Mouse (Mus musculus) ES-CJ7 (cell line): ENCODE results near the gene Sec1.
"Not testable (repeated sequence)": the region's sequence is repeated elsewhere in the genome, so short reads cannot be mapped to it uniquely, and the experiment has no call there.

Source experiments
- DNase-seq: peaks from one replicate; pipeline ENCODE4 v3.0.0; 2011; ENCODE audit warnings: low read depth, low spot score

Gene Sec1

DNA sequence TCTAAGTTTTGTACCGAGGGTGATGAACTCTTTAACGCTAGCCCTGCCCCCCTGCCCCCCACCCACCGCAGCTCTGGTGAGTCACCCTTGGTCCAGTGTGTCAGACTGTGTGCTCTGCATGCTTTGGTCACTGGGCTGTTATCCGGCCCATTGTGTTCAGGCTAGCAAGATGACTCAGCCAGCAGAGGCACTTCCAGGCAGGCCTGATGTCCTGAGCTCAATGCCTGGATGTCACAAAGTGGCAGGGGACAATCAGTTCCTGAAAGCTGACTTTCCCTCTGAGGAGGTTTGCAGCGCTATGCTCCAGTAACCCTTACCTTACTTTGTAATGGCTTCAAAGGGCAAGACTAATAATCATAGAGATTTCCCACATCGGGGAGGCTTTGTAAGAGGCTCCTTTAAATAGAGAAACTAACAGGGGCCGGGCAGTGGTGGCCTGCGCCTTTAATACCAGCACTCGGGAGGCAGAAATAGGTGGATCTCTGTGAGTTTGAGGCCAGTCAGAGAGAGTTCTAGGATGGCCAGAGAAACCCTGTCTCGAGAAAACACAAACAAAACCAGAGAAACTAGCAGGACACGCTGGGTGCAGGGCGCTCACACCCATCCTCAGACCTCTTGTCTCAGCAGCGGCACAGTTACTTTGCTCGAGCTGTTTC is 14.1 kb downstream of the Sec1 start:
- no peak for DNase-seq

DNA sequence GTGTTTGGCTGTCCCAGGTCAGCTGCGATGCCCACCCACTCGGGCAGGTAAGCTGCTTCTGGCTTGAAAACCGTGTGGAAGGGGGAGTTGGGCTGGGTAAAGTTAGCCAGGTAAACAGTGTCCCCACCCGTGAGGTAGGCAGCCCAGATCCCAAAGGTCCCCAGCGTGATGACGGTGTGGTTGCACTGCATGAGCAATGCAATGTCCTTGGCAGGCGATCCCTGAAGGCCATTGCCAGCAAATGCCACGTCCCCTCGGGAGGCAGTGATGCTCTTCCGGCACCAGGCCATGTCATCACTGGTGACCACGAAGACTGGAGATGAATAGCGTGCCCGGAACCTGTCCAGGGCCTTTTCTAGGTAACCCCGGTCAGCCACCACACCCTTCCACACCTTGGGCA is 15.7 kb downstream of the Sec1 start:
- no peak for DNase-seq

DNA sequence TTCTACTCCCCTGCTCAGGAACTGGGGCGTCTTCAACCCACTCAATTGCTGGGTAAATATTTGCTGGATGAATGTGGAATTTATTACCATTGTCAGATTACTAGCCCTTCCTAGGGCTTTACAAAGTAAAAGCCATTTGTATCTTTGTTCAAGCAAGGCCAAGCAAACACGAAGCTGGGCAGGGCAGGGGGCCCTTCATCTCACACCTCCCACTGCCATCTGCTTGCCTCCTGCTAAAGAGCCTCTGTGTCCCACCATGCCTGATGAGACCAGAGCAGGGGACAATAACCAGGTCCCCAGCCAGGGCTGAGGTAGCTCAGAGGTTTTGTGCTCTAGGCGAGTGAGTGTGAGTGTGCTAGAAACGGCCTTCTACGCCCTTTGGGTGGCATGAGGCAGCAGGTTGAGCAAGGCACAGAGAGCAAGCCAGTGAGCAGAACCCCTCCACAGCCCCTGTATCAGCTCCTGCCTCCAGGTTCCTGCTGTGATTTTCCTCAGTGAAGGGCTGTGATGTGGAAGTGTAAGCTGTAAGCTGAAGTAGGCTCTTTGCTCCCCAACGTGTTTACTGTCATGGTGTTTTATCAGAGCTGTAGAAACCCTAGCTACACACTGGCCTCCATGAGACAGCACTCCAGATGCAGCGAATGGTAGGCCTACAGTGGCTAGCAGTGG is 16.4 kb downstream of the Sec1 start:
- DNase-seq = no peak

DNA sequence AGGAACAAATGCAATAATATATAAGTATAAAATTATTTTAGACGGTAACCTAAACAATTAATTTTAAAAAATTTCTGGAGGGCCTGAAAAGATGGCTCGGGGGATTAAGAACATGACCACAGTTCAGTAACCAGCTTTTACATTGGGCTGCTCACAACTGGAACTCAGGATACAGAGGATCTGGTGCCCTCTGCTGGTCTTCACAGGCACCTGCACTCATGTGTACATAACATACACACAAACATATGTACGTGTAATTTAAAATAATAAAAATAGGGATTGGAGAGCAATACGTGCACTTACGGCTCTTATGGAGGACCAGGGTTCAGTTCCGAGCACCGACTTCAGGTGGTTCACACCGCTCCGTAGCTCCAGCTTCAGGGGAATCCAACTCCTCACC is 25.3 kb downstream of the Sec1 start:
- peak; percentile 61 for DNase-seq

DNA sequence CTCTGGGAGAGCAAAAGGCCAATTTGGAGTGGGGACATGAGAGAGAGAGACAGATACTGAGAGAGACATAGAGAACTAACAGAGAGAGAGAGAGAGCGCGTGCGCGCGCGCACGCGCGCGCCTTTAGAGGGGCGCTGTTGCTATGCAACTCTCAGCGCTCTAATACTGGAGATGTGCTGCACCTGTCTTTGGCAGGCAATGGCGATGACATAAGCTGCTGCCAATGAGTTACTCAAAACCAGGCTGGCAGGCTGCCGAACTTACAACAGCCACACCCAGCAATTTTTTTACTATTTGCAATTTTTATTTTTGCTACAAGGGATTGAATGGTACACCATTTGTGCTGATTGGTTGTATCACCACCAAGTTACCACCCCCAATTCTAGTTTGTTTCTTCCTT is 26.4 kb downstream of the Sec1 start:
- no peak for DNase-seq

DNA sequence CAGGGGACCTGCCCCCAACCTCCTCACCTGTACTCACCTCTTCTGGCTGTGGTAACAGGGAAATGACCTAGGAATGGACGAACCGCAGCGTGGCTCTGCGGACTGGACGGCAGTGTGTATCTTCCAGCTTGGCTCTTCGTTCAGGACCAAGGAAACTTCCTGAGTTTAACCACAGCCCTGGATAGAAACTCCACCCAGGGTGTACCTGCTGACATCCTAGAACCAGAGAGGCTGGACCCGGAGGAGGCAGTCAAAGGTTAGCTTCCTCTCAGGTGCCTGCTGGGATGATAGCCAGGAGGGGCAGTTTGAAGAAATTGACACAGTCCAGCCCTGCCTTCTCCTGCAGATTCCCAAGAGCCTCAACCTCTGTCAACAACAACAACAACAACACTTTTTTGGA is 28.0 kb downstream of the Sec1 start, which contains the start of gene Fut2:
TSS of gene Fut2 (minus strand) at position 234 of the 400 bp plus-strand sequence.
- no peak for DNase-seq

DNA sequence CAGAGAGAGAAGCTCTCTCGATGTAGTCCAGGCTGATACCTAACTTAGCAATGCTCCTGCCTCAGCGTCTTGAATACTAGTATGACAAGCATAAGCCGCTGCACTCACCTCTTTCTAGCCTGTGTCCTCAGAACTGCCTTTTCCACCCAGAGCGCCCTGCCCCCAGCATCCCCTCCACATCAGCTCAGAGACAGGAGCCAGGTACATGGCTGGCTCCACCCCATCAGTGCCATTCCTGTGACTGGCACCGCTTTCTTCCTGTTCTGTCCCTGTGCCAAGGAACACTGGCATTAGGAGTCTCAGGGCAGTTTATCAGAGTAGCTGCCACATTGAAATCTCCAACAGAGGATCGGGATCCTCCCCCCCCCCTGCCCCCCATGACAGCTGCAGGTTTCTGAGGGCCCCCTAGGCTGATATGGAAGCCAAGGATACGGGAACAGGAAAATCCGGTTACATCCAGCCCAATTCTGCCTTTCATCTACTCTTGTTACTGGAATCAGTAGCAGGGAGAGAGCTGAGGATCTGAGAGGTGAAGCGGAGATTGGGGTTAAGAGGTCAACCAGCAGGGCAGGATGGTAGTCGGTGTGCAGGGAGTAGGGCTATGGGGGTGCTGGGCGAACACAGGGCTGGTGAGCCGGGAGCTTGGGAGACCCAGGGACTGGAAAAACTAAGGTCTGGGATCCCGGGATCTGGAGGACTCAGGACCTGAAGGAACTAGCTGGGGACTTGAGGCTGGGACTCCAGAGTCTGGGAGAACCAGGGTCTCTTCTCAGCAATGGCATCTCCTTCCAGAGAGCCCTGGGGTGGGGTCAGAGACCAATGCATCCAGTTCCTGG is 28.7 kb downstream of the Sec1 start:
- DNase-seq = no peak

DNA sequence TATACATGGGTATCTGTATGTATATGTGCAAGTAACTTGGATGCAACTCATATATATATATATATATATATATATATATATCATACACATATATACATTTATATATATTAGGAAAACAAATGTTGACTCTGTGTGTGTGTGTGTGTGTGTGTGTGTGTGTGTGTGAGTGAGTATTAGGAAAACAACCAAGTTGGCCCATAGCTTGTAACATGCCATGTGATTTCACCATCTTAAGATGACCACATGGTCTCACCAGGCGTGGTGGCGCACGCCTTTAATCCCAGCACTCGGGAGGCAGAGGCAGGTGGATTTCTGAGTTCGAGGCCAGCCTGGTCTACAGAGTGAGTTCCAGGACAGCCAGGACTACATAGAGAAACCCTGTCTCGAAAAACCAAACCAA is 32.5 kb downstream of the Sec1 start:
- DNase-seq = not testable (repeated sequence)

DNA sequence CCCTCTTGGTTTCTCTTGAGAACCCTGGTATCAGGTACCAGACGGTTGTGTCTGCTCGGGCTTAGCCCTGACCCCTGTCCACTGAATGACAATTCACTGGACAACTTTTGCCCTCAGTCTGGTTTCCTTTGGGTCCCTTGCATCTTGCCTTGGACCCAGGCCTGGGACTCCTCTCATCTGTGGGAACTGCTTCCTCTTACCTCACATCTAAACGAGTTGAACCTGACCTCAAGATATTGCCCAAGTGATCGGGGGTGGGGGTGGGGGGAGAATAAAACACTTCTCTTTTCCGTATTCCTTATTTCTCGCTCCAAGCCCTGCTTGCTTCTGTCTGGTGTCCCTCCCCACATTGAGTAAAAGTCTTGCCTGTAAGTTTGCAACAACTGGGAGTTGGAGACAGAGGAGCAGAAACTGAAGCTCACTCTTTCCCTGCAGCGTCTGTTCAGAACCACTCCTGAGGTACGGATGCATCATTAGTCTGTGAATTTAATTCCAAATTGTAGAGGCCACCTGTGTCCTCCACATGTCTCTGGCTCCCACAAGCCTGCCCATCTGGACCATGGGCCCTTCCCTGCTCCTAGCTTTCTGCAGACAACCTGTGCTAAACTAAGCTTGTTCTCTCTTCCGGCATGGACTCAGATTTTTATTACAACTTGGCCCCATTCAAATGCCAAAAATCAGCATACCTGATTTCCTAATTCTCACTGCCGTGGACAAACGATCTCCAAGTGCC is 33.3 kb downstream of the Sec1 start:
- DNase-seq = no peak

DNA sequence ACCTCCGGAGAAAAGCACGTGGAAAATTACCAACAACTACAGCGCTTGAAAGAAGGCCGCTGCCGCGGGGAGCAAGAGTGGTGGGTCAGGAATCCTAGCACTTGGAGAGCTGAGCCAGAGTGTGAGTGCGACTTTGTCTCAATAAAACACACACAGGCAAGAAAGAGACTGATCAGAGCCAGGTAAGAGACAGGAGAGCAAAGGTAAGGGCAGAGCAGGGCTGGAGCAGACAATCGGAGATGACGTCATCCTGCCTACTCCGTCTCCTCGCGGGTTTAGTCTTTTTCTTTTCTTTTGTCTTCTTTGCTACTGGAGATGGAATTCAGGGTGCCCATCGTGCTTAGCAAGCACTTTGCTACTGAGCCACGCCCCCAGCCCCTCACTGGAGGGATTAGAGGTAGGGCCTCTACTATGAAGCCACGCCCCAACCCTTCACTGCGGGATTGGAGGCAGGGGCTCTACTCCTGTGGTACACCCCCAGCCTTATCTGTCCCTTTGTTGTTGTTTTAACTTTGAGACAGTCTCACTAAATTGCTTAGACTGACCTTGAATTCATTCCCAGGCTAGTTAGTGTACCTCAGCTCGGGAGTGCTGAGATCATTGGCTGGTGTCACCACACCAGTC is 39.7 kb downstream of the Sec1 start:
- DNase-seq = peak; percentile 48

DNA sequence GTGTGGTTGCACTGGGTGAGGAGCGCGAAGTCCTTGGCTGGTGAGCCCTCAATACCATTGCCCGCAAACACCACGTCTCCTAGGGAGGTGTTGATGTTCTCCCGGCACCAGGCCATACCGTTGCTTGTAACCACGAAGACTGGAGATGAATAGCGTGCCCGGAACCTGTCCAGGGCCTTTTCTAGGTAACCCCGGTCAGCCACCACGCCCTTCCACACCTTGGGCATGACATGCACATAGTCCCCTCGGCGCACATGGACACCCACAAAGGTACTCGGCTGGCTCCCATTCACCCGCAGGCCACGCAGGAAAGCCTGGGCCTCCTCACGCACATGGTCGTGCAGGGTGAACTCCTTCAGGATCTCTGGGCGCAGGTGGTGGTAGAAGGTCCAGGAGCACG is 43.7 kb downstream of the Sec1 start:
- not testable (repeated sequence) for DNase-seq

DNA sequence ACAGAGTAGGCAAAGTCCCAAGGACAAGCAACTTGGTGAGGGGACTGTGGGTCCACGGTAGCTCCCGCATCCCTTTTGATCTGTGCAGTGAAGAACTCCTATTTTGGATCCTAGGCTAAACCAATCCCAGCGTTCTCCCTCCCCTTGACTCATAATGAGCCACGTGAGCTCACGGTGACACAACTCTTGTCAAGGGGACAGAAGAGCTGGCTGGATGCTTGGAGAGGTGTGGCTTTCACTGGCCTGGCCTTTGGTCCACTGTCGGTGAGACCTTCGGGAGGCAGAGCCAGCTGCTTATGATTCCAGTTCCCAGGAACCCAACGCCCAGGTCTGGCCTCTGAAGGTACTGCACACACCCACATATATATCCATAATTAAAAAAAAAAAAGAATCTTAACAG is 44.9 kb downstream of the Sec1 start:
- no peak for DNase-seq

DNA sequence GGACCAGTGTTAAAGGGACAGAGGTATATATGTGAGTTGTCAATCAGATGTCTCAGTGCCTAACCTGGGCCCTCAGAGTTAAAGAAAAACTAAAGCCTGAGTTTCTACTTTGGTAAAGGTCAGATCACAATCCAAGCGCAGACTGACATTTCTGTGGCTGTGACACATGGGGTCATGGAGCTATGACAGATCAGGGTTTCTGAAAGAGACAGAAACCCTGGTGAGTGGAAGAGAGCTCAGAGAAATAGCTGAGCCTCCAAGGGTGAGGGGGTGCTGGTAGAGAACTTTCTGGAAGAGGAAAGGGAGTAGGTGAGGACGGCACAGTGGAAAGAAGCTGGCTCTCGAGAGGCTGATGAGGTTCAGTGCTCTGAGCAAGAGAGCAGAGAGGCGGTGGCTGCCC is 47.5 kb downstream of the Sec1 start:
- no peak for DNase-seq

DNA sequence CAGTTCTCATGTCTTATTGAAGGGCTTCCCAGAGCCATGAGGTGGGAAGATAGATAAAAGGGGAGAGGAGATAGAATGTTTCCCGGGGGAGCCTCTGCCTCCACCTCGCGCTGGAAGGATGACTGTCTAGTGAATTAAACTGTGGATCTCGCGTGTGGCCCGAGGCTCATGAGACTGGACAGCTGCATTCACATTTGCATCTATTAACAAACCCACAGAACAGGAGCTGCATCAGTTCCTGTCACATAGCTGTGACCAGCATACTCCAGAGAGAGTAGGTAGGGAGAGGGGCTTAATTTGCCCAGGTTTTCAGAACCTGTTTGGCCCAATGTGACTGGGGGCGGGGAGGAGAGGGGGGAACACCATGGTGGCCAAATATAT is 48.6 kb downstream of the Sec1 start:
- DNase-seq = no peak

DNA sequence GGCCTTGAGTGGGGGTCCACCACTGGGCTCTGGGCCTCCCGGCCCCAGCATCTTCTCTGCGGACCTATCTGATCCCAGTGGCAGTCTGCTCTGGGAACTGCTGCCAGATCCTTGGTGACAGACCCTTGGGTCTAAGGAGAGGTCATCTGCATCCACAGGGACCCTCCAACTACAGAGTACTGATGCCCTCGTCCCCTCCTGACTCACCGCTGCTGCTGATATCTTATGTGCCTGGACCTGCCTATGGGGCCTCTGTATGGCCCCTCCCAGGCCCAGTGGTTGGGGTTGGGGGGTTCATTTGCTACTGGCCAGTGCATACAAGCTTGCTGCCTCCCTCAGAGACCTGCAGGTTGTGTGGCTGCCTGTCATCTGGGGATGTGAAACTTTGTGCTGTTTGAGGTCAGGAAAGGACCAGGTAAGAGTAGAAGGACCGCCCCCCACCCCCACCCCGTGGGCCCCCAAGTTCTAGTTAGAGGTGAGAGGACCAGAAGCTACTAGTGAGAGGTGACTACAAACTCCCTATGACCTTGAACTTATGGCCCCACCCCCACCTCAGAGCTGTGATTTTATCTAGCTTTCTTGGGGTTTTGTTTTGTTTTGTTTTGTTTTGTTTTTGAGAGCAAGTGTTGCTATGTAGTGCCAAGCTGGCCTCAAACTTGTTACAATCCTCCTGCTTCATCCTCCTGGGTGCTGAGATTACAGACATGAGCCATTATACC is 49.2 kb downstream of the Sec1 start:
- no peak for DNase-seq

DNA sequence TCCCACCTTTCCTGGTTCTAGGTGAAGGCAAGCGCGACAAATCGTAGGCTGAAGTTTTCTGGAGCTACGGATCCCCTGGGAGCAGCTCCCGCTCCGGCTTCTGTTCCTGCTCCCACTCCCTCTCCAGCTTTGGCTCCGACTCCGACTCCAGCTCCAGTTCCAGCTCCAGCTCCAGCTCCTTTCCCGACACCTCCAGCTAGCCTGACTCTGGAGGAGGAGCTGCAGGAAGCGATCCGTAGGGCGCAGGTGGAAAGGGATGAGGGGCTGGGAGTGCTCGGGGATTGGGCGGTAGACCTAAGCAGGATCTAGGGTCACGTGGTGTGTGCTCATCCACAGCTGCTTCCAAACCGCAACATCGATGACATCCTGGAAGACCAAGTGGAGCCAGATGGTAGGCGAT is 50.0 kb downstream of the Sec1 start:
- DNase-seq = peak; percentile 62

DNA sequence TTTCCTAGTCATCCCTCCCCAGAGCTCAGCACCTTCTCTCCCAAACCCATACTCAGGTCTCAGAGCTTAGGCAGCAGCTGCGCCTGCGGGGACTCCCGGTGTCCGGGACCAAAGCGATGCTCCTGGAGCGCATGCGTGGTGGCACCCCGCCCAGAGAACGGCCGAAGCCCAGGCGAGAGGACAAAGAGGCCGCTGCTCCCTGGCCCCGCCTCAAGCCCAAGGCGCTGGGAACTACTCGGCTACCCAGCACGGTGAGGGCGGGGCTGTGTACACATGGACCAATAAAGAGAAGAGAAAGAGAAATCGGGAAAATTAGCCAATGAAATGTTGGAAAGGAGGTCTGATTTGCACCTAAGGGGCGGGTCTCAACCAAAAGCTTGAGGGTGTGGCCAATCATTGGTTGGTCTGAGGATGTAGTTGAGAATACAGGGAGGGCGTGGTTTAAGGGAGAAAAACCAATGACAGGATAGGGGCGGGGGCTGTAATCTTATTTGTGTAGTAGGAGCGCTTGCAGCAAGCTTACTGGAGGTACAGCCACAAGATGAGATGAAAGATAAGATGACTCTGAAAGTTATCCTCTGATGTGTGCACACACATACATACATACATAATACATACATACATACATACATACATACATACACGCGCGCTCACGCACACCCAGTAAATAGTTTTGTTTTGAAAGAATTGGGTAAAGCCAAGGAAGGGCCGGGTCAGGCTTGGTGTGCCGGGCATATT is 50.6 kb downstream of the Sec1 start:
- DNase-seq = peak; percentile 98

DNA sequence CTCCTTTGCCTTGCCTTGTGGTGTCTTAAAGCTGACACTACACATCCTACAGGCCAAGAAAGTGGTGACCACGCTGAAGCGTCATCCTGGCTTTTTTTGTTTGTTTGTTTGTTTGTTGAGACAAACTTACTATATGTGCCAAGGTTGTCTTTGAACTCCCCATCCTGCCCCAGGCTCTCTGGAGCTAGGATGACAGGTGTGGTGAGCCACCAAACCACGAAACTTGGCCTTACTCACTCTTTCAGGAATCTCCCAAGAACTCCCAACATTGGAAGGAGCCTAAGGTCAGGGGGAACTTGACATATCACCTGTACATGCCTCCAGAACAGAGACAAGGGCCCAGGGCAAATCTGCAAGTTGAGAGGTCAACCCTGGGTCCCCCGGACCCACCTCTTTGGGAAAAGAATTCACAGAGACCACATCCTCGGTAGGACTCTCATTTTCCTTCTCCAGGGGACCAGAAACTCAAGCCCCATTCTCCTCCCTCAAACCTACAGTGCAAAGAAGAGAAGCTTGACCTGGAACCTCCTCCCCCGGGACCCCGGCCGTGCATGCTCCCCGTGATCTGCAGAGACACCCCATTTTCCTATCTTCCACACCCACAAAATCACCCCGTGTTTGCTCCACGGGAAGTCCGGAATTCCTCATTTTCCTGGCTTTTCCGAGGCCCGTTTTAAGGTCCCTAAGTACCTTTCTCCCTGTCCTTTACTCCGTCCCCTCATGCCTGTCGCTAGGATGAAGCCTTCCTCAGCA is 51.5 kb downstream of the Sec1 start:
- DNase-seq = no peak

DNA sequence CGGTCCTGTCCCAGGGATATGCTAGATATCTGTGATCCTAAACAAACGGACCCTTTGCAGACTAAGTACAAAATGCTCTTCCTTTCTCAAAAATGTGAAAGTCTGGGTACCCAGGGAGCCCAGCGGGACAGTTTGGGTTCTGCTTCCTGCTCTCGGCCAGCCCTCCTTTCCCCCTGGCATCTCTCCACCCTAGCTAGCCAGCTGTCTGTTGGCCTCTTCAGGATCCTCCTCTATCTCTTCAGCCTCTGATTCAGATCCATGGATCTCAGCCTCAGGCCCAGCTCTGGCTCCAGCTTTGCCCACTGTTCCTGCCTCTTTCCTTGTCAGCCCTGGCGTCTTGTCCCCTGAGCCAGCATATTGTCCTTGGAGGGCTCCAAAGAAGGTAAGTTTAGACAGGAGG is 52.1 kb downstream of the Sec1 start:
- no peak for DNase-seq
